Mouse (Mus musculus) embryonic facial prominence, embryonic 12.5 days (tissue): ENCODE measurements around the gene Cyba. TPM values are rescaled to one million over a fixed set of nuclear protein-coding genes. Genes with fewer than 3 reads are reported as not detected.

ENCODE experiments used
- ATAC-seq: fragments of 200-750 bp; cut with Nextera tagmentation; 2 replicates; pipeline ENCODE4 v1.8.0; 2017; ENCODE audit not compliant: insufficient number of reproducible peaks, insufficient read depth, low FRiP score, low TSS enrichment
- H3K27ac ChIP-seq: fragments of 300-500 bp; sonication (generic); 2 replicates; pipeline ENCODE4 v1.5.1; 2016; ENCODE audit warnings: mild to moderate bottlenecking
- H3K27me3 ChIP-seq: fragments of 300-500 bp; sonication (generic); 2 replicates; pipeline ENCODE4 v1.6.1; 2016; ENCODE audit warnings: mild to moderate bottlenecking, moderate library complexity
- H3K36me3 ChIP-seq: fragments of 300-500 bp; sonication (generic); 2 replicates; pipeline ENCODE4 v1.6.1; 2016; ENCODE audit warnings: mild to moderate bottlenecking
- H3K4me1 ChIP-seq: fragments of 300-500 bp; sonication (generic); 2 replicates; pipeline ENCODE4 v1.6.1; 2016
- H3K4me2 ChIP-seq: fragments of 300-500 bp; sonication (generic); replicated peaks from 2 replicates; pipeline ENCODE4 v1.6.1; 2016; ENCODE audit warnings: mild to moderate bottlenecking, moderate library complexity
- H3K4me3 ChIP-seq: fragments of 300-500 bp; sonication (generic); 2 replicates; pipeline ENCODE4 v1.5.1; 2016; ENCODE audit warnings: mild to moderate bottlenecking
- H3K9ac ChIP-seq: fragments of 300-500 bp; sonication (generic); 2 replicates; pipeline ENCODE4 v1.6.1; 2016; ENCODE audit warnings: mild to moderate bottlenecking, moderate library complexity
- H3K9me3 ChIP-seq: fragments of 300-500 bp; sonication (generic); 2 replicates; pipeline ENCODE4 v1.6.1; 2016; ENCODE audit warnings: mild to moderate bottlenecking, moderate library complexity
- WGBS: fragments of 180-500 bp; shearing (Covaris S2); methylation state at CpG from one replicate; pipeline ENCODE4 v1.1.7; 2016; 5-methylcytosine and 5-hydroxymethylcytosine counted together
- microRNA-seq: library from miRNA; unstranded; fragments of <30 nt; microRNA quantifications from one replicate; pipeline ENCODE4, GENCODE M21; 2017
- polyA plus RNA-seq: library from polyadenylated mRNA; unstranded; fragments of >200 nt; fragmentation: Nextera tagmentation; extraction: Ambion mirVana; gene quantifications from 2 replicates; pipeline ENCODE4 v1.2.1, GENCODE M21; 2016

The Cyba gene
- polyA plus RNA-seq, 1 experiment from 2014 or later = 88.3 TPM

DNA sequence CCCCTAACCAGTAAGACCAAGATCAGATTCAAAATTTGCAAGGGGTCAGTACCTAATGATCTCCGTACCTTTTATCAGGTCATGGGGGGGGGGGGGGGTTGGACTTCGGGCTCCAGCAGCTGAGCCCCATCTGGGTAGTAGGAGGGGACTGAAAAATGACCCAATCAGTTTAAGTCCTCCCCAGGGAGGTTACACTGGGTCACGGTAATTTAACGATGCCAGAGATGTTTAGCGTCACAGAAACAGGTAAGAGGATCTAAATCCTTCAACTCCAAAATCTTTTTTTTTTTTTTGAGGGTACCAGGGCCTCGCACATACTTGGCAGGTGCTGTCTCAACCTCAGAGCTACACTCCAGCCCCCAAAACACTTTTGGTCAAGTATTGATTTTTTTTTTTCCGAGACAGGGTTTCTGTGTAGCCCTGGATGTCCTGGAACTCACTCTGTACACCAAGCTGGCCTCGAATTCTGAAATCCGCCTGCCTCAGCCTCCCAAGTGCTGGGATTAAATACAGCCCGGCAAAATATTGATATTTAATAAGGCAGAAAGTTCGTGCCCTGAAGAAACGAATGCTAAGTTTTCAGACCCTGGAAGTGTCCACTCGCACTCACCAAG, 56.9 kb downstream of the Cyba start:
- peaks cover 19% of the 10 kb centered on the region for H3K4me1 ChIP-seq
- peak overlapping the region; percentile 91 for H3K4me3 ChIP-seq
- 23% methylated on average over 13 of the region's 13 CpGs for WGBS
- peak; percentile 23; the same call in 1 of the 2 replicates for ATAC-seq
- H3K36me3 ChIP-seq = peaks cover 11% of the 10 kb centered on the region; the same call in 1 of the 2 replicates
- H3K4me2 ChIP-seq = peak overlapping the region; percentile 83
- H3K27me3 ChIP-seq = no peaks in the 10 kb centered on the region
- peak overlapping the region; percentile 91 for H3K9ac ChIP-seq
- no peaks in the 10 kb centered on the region for H3K9me3 ChIP-seq
- H3K27ac ChIP-seq = 0 out of 2 replicates have a peak overlapping the region, but pooled peaks have one; percentile 92

- Histone ChIP-seq H3K9ac (no peak overlapping the region), H3K4me2 (peak overlapping the region; percentile 83; the same call in 1 of the 2 replicates), H3K27me3 (no peaks in the 10 kb centered on the region), H3K4me3 (no peak overlapping the region), H3K27ac (no peak overlapping the region), H3K9me3 (no peaks in the 10 kb centered on the region), H3K36me3 (peaks cover 11% of the 10 kb centered on the region; the same call in 1 of the 2 replicates), H3K4me1 (peaks cover 19% of the 10 kb centered on the region)
- WGBS = 89% methylated on average over 7 of the region's 7 CpGs
- ATAC-seq = no peak
Observed at GRCm38 (mm10) chr8:122375320-122375719, 57.4 kb downstream of the Cyba start.

Small RNA genes within 50 kb of the gene (microRNA-seq; reads per million reads assigned to microRNA genes)
- gene Gm24366 = not detected

Other genes starting within 250 kb of the Cyba start
- 2.1 and 2.8 TPM in 2 replicates for gene Zfpm1, start 150.8 kb downstream of the Cyba start, polyA plus RNA-seq
- gene Trhr2, start 72.2 kb downstream of the Cyba start, polyA plus RNA-seq = 0.32 and 0.39 TPM in 2 replicates
- gene Zc3h18, start 56.3 kb downstream of the Cyba start, polyA plus RNA-seq = 66.1 and 67.9 TPM in 2 replicates
- gene Il17c, start 10.9 kb downstream of the Cyba start, polyA plus RNA-seq = 0.45 TPM in 1 of 2 replicates, not detected in the other
- gene Mvd, start 10.5 kb upstream of the Cyba start, polyA plus RNA-seq = 44.6 and 45.1 TPM in 2 replicates
- 0.45 and 0.73 TPM in 2 replicates for gene Snai3, start 27.8 kb upstream of the Cyba start, polyA plus RNA-seq
- gene Rnf166, start 43.1 kb upstream of the Cyba start, polyA plus RNA-seq = 46.8 and 49.9 TPM in 2 replicates
- gene Ctu2, start 43.2 kb upstream of the Cyba start, polyA plus RNA-seq = 69.9 and 76.8 TPM in 2 replicates
- gene Piezo1, start 118.4 kb upstream of the Cyba start, polyA plus RNA-seq = 11.6 and 16.7 TPM in 2 replicates
- 41.2 and 41.6 TPM in 2 replicates for gene Cdt1, start 135.1 kb upstream of the Cyba start, polyA plus RNA-seq
- gene Aprt, start 144.0 kb upstream of the Cyba start, polyA plus RNA-seq = 289 and 298 TPM in 2 replicates
- 7.1 and 7.4 TPM in 2 replicates for gene Galns, start 178.5 kb upstream of the Cyba start, polyA plus RNA-seq
- 46.3 and 56.3 TPM in 2 replicates for gene Trappc2l, start 178.7 kb upstream of the Cyba start, polyA plus RNA-seq
- not detected in 2 replicates for gene Pabpn1l, start 189.8 kb upstream of the Cyba start, polyA plus RNA-seq